Mouse (Mus musculus) spleen, embryonic (tissue): ENCODE data around the gene Cd9.

Experiments used
- CTCF ChIA-PET: fragments of 350-600 bp; sonication (Branson Sonifier 250); formaldehyde crosslinking; loops from one replicate; lab custom pipeline; 2022; lab: Charles Lee

Gene Cd9

GRCm38 (mm10) chr6:125476826-125477589, 17.6 kb downstream of the Cd9 start:
- CTCF ChIA-PET = no interaction called here

GRCm38 (mm10) chr6:125476090-125476489, 18.5 kb downstream of the Cd9 start:
- CTCF ChIA-PET = interaction anchor here (0.7 kb wide), 1 partner anchor 567 kb away, joined by 4 read pairs; no protein-coding TSS in a partner anchor

GRCm38 (mm10) chr6:125475184-125475583, 19.4 kb downstream of the Cd9 start:
- CTCF ChIA-PET = interaction anchor here (0.7 kb wide), 1 partner anchor 566 kb away, joined by 4 read pairs; no protein-coding TSS in a partner anchor

GRCm38 (mm10) chr6:125473939-125474338, 20.7 kb downstream of the Cd9 start:
- CTCF ChIA-PET = interaction anchor here (0.5 to 0.7 kb wide), 2 partner anchors 21 to 26 kb away, joined by 6 to 7 read pairs; no protein-coding TSS in a partner anchor

GRCm38 (mm10) chr6:125473321-125473721, 21.3 kb downstream of the Cd9 start:
- CTCF ChIA-PET = interaction anchor here (0.5 to 0.7 kb wide), 2 partner anchors 22 to 25 kb away, joined by 6 to 7 read pairs; no protein-coding TSS in a partner anchor

- CTCF ChIA-PET = no interaction called here
These were observed 22.7 kb downstream of the Cd9 start for GRCm38 (mm10) chr6:125471921-125472320.

- CTCF ChIA-PET = no interaction called here
These were observed 23.3 kb downstream of the Cd9 start for GRCm38 (mm10) chr6:125471326-125471725.

GRCm38 (mm10) chr6:125470616-125471015, 24.0 kb downstream of the Cd9 start:
- CTCF ChIA-PET = no interaction called here

GRCm38 (mm10) chr6:125469222-125469621, 25.4 kb downstream of the Cd9 start:
- CTCF ChIA-PET = interaction anchor here (0.6 kb wide), 1 partner anchor 10 kb away, joined by 5 read pairs; no protein-coding TSS in a partner anchor

GRCm38 (mm10) chr6:125468179-125468960, 26.2 kb downstream of the Cd9 start:
- CTCF ChIA-PET = interaction anchor here (0.6 to 1.0 kb wide), 3 partner anchors 10 to 41 kb away, joined by 3 to 6 read pairs (median 5); no protein-coding TSS in a partner anchor

GRCm38 (mm10) chr6:125467301-125467715, 27.3 kb downstream of the Cd9 start:
- CTCF ChIA-PET = interaction anchor here (1.0 kb wide), 1 partner anchor 23 kb away, joined by 3 read pairs; no protein-coding TSS in a partner anchor

- CTCF ChIA-PET = no interaction called here
These were observed 32.3 kb downstream of the Cd9 start for GRCm38 (mm10) chr6:125462312-125462711.

GRCm38 (mm10) chr6:125461788-125462187, 32.8 kb downstream of the Cd9 start:
- CTCF ChIA-PET = no interaction called here

GRCm38 (mm10) chr6:125461325-125461724, 33.3 kb downstream of the Cd9 start:
- CTCF ChIA-PET = interaction anchor here (0.6 kb wide), 1 partner anchor 41 kb away, joined by 3 read pairs; no protein-coding TSS in a partner anchor

- CTCF ChIA-PET = interaction anchor here (0.6 kb wide), 1 partner anchor 41 kb away, joined by 3 read pairs; no protein-coding TSS in a partner anchor
These were observed 34.0 kb downstream of the Cd9 start for GRCm38 (mm10) chr6:125460589-125460988.

- CTCF ChIA-PET = no interaction called here
These were observed 34.7 kb downstream of the Cd9 start for GRCm38 (mm10) chr6:125459903-125460302.

GRCm38 (mm10) chr6:125455806-125456520, 38.6 kb downstream of the Cd9 start:
- CTCF ChIA-PET = no interaction called here

- CTCF ChIA-PET = no interaction called here
These were observed 39.9 kb downstream of the Cd9 start for GRCm38 (mm10) chr6:125454731-125455130.

GRCm38 (mm10) chr6:125454299-125454698, 40.3 kb downstream of the Cd9 start:
- CTCF ChIA-PET = no interaction called here

GRCm38 (mm10) chr6:125447660-125448059, 46.9 kb downstream of the Cd9 start:
- CTCF ChIA-PET = interaction anchor here (0.7 kb wide), 1 partner anchor 26 kb away, joined by 7 read pairs; no protein-coding TSS in a partner anchor

GRCm38 (mm10) chr6:125447205-125447604, 47.4 kb downstream of the Cd9 start:
- CTCF ChIA-PET = no interaction called here
